Mouse (Mus musculus) spleen, adult 2 months (tissue): ENCODE measurements at regions not wholly inside any gene's neighbourhood (a gene's known extent, or its start where the extent isn't known, plus 50 kb on each side); places are given as distances from the start of the nearest gene placed in this dataset.

Experiments
- CTCF ChIP-seq: fragments of 200-500 bp; IDR thresholded peaks from 2 replicates; pipeline ENCODE4 v1.5.1; 2011; ENCODE audit warnings: mild to moderate bottlenecking, inconsistent platforms; ENCODE audit not compliant: insufficient read depth, insufficient read length, insufficient replicate concordance; ENCODE audit errors: extremely low read depth
- POLR2A ChIP-seq: fragments of 200-500 bp; IDR thresholded peaks from 2 replicates; pipeline ENCODE4 v1.6.1; 2011; ENCODE audit warnings: low read depth, low read length, inconsistent platforms

GRCm38 (mm10) chr16:9084581-9084980, 254.7 kb downstream of the 1810013L24Rik start:
- TF ChIP-seq POLR2A (no peak), CTCF (no peak)
